Comparison of ENCODE assay signal across 21 mouse cellular contexts in genomic region chr19:42141998-42142397, GRCm38 (mm10).
"Had no signal": no experiment of that assay in that cellular context is flagged by ENCODE, and none has a peak within 500 bp of the region (broad histone marks: within the 10 kb centered on the region; RNA-seq: fewer than 3 reads in every experiment).

No protein-coding gene starts in this region.

- H3K9me3 ChIP-seq: limb, embryonic 10.5 days; limb, embryonic 13.5 days; midbrain, embryonic 10.5 days; stomach, embryonic 15.5 days had no signal

- H3K4me3 ChIP-seq: limb, embryonic 10.5 days; limb, embryonic 13.5 days; midbrain, embryonic 10.5 days; stomach, embryonic 15.5 days had no signal

- DNase-seq: kidney, adult 18-20 months; kidney, adult 9 months; kidney, postnatal 14 days; kidney, postnatal 4 days; layer of hippocampus, adult 9-11 months; liver; liver, postnatal 0 days; lung, embryonic 14.5 days; midbrain, embryonic 14.5 days; right cerebral cortex, adult 18-20 months; right cerebral cortex, postnatal 14 days; right cerebral cortex, postnatal 4 days; thymus, adult 2 months; thymus, postnatal 14 days; thymus, postnatal 4 days had no signal

- H3K27ac ChIP-seq: limb, embryonic 10.5 days; limb, embryonic 13.5 days; liver, embryonic 14.5 days; macrophage; midbrain, embryonic 10.5 days; stomach, embryonic 15.5 days had no signal

- H3K27me3 ChIP-seq: limb, embryonic 13.5 days; stomach, embryonic 15.5 days had no signal

- H3K36me3 ChIP-seq: limb, embryonic 10.5 days; limb, embryonic 13.5 days; midbrain, embryonic 10.5 days; stomach, embryonic 15.5 days had no signal

- H3K9ac ChIP-seq: limb, embryonic 13.5 days; liver, embryonic 14.5 days; liver, postnatal 0 days; lung, embryonic 14.5 days; stomach, embryonic 15.5 days had no signal
